Mouse (Mus musculus): Measurements from ENCODE around the gene Srbd1.

The Srbd1 gene

GRCm38 (mm10) chr17:86035146-86035545 is 109.8 kb downstream of the Srbd1 start:
- DNase-seq (ENCODE audit: low read depth, low spot score): no peak

GRCm38 (mm10) chr17:86034641-86035040 is 110.3 kb downstream of the Srbd1 start:
- DNase-seq (ENCODE audit: low read depth, low spot score): no peak

GRCm38 (mm10) chr17:86032113-86032714 is 112.8 kb downstream of the Srbd1 start:
- no peak for DNase-seq (ENCODE audit: low read depth, low spot score)

GRCm38 (mm10) chr17:86030016-86030415 is 115.0 kb downstream of the Srbd1 start:
- DNase-seq (ENCODE audit: low read depth, low spot score): peak; percentile 10

- DNase-seq (ENCODE audit: low read depth, low spot score): no peak
These were observed 115.8 kb downstream of the Srbd1 start for GRCm38 (mm10) chr17:86029175-86029574.

GRCm38 (mm10) chr17:86027577-86028199 is 117.3 kb downstream of the Srbd1 start:
- no peak for DNase-seq (ENCODE audit: low read depth, low spot score)

GRCm38 (mm10) chr17:86024589-86024988 is 120.4 kb downstream of the Srbd1 start:
- DNase-seq (ENCODE audit: low read depth, low spot score): no peak

GRCm38 (mm10) chr17:86022366-86022765 is 122.6 kb downstream of the Srbd1 start:
- DNase-seq (ENCODE audit: low read depth, low spot score): no peak

- DNase-seq (ENCODE audit: low read depth, low spot score): no peak
These were observed 123.2 kb downstream of the Srbd1 start for GRCm38 (mm10) chr17:86021815-86022214.

GRCm38 (mm10) chr17:86021231-86021630 is 123.7 kb downstream of the Srbd1 start:
- no peak for DNase-seq (ENCODE audit: low read depth, low spot score)

GRCm38 (mm10) chr17:86019793-86020192 is 125.2 kb downstream of the Srbd1 start:
- DNase-seq (ENCODE audit: low read depth, low spot score): no peak

GRCm38 (mm10) chr17:86014246-86014645 is 130.7 kb downstream of the Srbd1 start:
- DNase-seq (ENCODE audit: low read depth, low spot score): no peak

GRCm38 (mm10) chr17:86012576-86012975 is 132.4 kb downstream of the Srbd1 start:
- no peak for DNase-seq (ENCODE audit: low read depth, low spot score)

GRCm38 (mm10) chr17:86011849-86012248 is 133.1 kb downstream of the Srbd1 start:
- DNase-seq (ENCODE audit: low read depth, low spot score): no peak

GRCm38 (mm10) chr17:86008401-86008800 is 136.6 kb downstream of the Srbd1 start:
- no peak for DNase-seq (ENCODE audit: low read depth, low spot score)

- no peak for DNase-seq (ENCODE audit: low read depth, low spot score)
These were observed 142.9 kb downstream of the Srbd1 start for GRCm38 (mm10) chr17:86002113-86002512.

GRCm38 (mm10) chr17:86001667-86002066 is 143.3 kb downstream of the Srbd1 start:
- no peak for DNase-seq (ENCODE audit: low read depth, low spot score)

GRCm38 (mm10) chr17:85995727-85996126 is 149.2 kb downstream of the Srbd1 start:
- DNase-seq (ENCODE audit: low read depth, low spot score): peak; percentile 52

- no peak for DNase-seq (ENCODE audit: low read depth, low spot score)
These were observed 149.9 kb downstream of the Srbd1 start for GRCm38 (mm10) chr17:85995086-85995485.

- DNase-seq (ENCODE audit: low read depth, low spot score): no peak
These were observed 155.8 kb downstream of the Srbd1 start for GRCm38 (mm10) chr17:85989058-85989769.

GRCm38 (mm10) chr17:85987531-85987930 is 157.4 kb downstream of the Srbd1 start:
- no peak for DNase-seq (ENCODE audit: low read depth, low spot score)

GRCm38 (mm10) chr17:85986624-85987023 is 158.4 kb downstream of the Srbd1 start:
- no peak for DNase-seq (ENCODE audit: low read depth, low spot score)

- DNase-seq (ENCODE audit: low read depth, low spot score): no peak
These were observed 158.8 kb downstream of the Srbd1 start for GRCm38 (mm10) chr17:85986181-85986580.

Data from brain, embryonic 18.5 days (tissue).